Mouse (Mus musculus): ENCODE results near the gene Osbpl6. TPM values are rescaled to one million over a fixed set of nuclear protein-coding genes. Genes with fewer than 3 reads are reported as not detected.

Osbpl6 gene
- 10 to 100 TPM; 23.6 to 34.9 TPM for total RNA-seq (2021)
- long read RNA-seq, experiment 1, partial matches to known transcripts, result 1 of 16 reads
- long read RNA-seq, experiment 1, other reads (novel, unspliced or antisense), result 11 of 16 reads
- long read RNA-seq, experiment 2, partial matches to known transcripts, result 6 of 29 reads
- long read RNA-seq, experiment 2, other reads (novel, unspliced or antisense), result 20 of 29 reads

- peak; percentile 72 to 82 for DNase-seq (ENCODE audit: low spot score in 2 of 2)
These were observed at the start of gene Osbpl6 for GRCm38 (mm10) chr2:76406151-76406936. TSS of gene Osbpl6 (plus strand) at chr2:76406508.

GRCm38 (mm10) chr2:76360226-76360625, 46.1 kb upstream of the Osbpl6 start, which contains the start of gene Cyct:
TSS of gene Cyct (minus strand) at chr2:76360450.
- no peak for DNase-seq (ENCODE audit: low spot score in 2 of 2)

- no peak for DNase-seq (ENCODE audit: low spot score in 2 of 2)
These were observed 44.2 kb upstream of the Osbpl6 start for GRCm38 (mm10) chr2:76362111-76362510.

- no peak for DNase-seq (ENCODE audit: low spot score in 2 of 2)
These were observed 40.5 kb upstream of the Osbpl6 start for GRCm38 (mm10) chr2:76365811-76366210.

- DNase-seq (ENCODE audit: low spot score in 2 of 2), result peak; percentile 81 to 82
These were observed 39.0 kb upstream of the Osbpl6 start for GRCm38 (mm10) chr2:76367188-76367922.

- no peak for DNase-seq (ENCODE audit: low spot score in 2 of 2)
These were observed 37.2 kb upstream of the Osbpl6 start for GRCm38 (mm10) chr2:76368861-76369660.

- DNase-seq (ENCODE audit: low spot score in 2 of 2), result peak; percentile 91 to 92
These were observed 36.3 kb upstream of the Osbpl6 start, which contains the start of gene Rbm45 for GRCm38 (mm10) chr2:76369821-76370655. TSS of gene Rbm45 (plus strand) at chr2:76369984.

GRCm38 (mm10) chr2:76370656-76370922, 35.7 kb upstream of the Osbpl6 start:
- DNase-seq (ENCODE audit: low spot score in 2 of 2), result no peak

- DNase-seq (ENCODE audit: low spot score in 2 of 2), result peak in 1 of 2 experiments; percentile 31
These were observed 34.1 kb upstream of the Osbpl6 start for GRCm38 (mm10) chr2:76372244-76372643.

- no peak for DNase-seq (ENCODE audit: low spot score in 2 of 2)
These were observed 31.6 kb upstream of the Osbpl6 start for GRCm38 (mm10) chr2:76374544-76375206.

GRCm38 (mm10) chr2:76378646-76379045, 27.7 kb upstream of the Osbpl6 start:
- DNase-seq (ENCODE audit: low spot score in 2 of 2), result no peak

GRCm38 (mm10) chr2:76386531-76386930, 19.8 kb upstream of the Osbpl6 start:
- no peak for DNase-seq (ENCODE audit: low spot score in 2 of 2)

- DNase-seq (ENCODE audit: low spot score in 2 of 2), result no peak
These were observed 6.1 kb upstream of the Osbpl6 start for GRCm38 (mm10) chr2:76400178-76400577.

GRCm38 (mm10) chr2:76405596-76406150, 635 bp upstream of the Osbpl6 start:
- no peak for DNase-seq (ENCODE audit: low spot score in 2 of 2)

GRCm38 (mm10) chr2:76406937-76407441, 681 bp downstream of the Osbpl6 start:
- peak; percentile 53 to 72 for DNase-seq (ENCODE audit: low spot score in 2 of 2)

- no peak for DNase-seq (ENCODE audit: low spot score in 2 of 2)
These were observed 3.2 kb downstream of the Osbpl6 start for GRCm38 (mm10) chr2:76409526-76409925.

GRCm38 (mm10) chr2:76409986-76410385, 3.7 kb downstream of the Osbpl6 start:
- no peak for DNase-seq (ENCODE audit: low spot score in 2 of 2)

- DNase-seq (ENCODE audit: low spot score in 2 of 2), result no peak
These were observed 6.6 kb downstream of the Osbpl6 start for GRCm38 (mm10) chr2:76412924-76413323.
